Mouse (Mus musculus) heart, postnatal 0 days (tissue): ENCODE measurements around the gene Tex101. TPM values are rescaled to one million over a fixed set of nuclear protein-coding genes. Genes with fewer than 3 reads are reported as not detected.
A peak's percentile ranks its signal among the peaks of the same experiment; 100 is the strongest.

Experiments used
- ATAC-seq: fragments of 200-750 bp; cut with Nextera tagmentation; 2 replicates; pipeline ENCODE4 v1.8.0; 2017; ENCODE audit warnings: low read depth, moderate number of reproducible peaks, moderate library complexity; ENCODE audit not compliant: insufficient read depth
- DNase-seq: peaks from one replicate; pipeline ENCODE4 v3.0.0-alpha.2; 2016; ENCODE audit warnings: low spot score
- H3K27ac ChIP-seq: fragments of 300-500 bp; sonication (generic); 2 replicates; pipeline ENCODE4 v1.5.1; 2014; ENCODE audit warnings: low read depth, mild to moderate bottlenecking
- H3K27me3 ChIP-seq: fragments of 300-500 bp; sonication (generic); 2 replicates; pipeline ENCODE4 v1.6.1; 2014; ENCODE audit warnings: low read length, mixed read lengths; ENCODE audit not compliant: control insufficient read depth, insufficient read depth
- H3K36me3 ChIP-seq: fragments of 300-500 bp; sonication (generic); replicated peaks from 2 replicates; pipeline ENCODE4 v1.6.1; 2014; ENCODE audit warnings: low read length, mixed read lengths; ENCODE audit not compliant: control insufficient read depth, insufficient read depth
- H3K4me1 ChIP-seq: fragments of 300-500 bp; sonication (generic); 2 replicates; pipeline ENCODE4 v1.6.1; 2014; ENCODE audit warnings: antibody characterized with exemption; ENCODE audit not compliant: control insufficient read depth, insufficient read depth
- H3K4me2 ChIP-seq: fragments of 300-500 bp; sonication (generic); 2 replicates; pipeline ENCODE4 v1.6.1; 2014; ENCODE audit warnings: low read depth, mild to moderate bottlenecking, low read length, moderate library complexity
- H3K4me3 ChIP-seq: fragments of 300-500 bp; sonication (generic); 2 replicates; pipeline ENCODE4 v1.5.1; 2014; ENCODE audit warnings: low read depth, low read length
- H3K9ac ChIP-seq: fragments of 300-500 bp; sonication (generic); replicated peaks from 2 replicates; pipeline ENCODE4 v1.6.1; 2014; ENCODE audit warnings: low read depth, low read length, mixed read lengths
- H3K9me3 ChIP-seq: fragments of 300-500 bp; sonication (generic); replicated peaks from 2 replicates; pipeline ENCODE4 v1.6.1; 2016; ENCODE audit warnings: low read length; ENCODE audit not compliant: control insufficient read depth
- CTCF ChIP-seq: IDR thresholded peaks from 2 replicates; pipeline ENCODE4 v1.5.1; 2016; ENCODE audit warnings: antibody characterized with exemption, control low read depth, low read depth
- EP300 ChIP-seq: IDR thresholded peaks from 2 replicates; pipeline ENCODE4 v1.6.1; 2016; ENCODE audit warnings: antibody characterized with exemption, low read depth
- WGBS: fragments of 180-500 bp; shearing (Covaris S2); extraction: QIAGEN DNeasy Blood & Tissue Kit; methylation state at CpG from one replicate; pipeline ENCODE4 v1.1.7; 2014; 5-methylcytosine and 5-hydroxymethylcytosine counted together
- polyA plus RNA-seq: library from polyadenylated mRNA; unstranded; fragments of >200 nt; fragmentation: Nextera tagmentation; extraction: Ambion mirVana; gene quantifications from 2 replicates; pipeline ENCODE4 v1.2.1, GENCODE M21; 2015
- total RNA-seq: library from RNA; depleted of rRNA; stranded (reverse); fragments of >200 nt; gene quantifications from 2 replicates; pipeline ENCODE4 v1.2.3, GENCODE M21; 2014; ENCODE audit warnings: low replicate concordance

The Tex101 gene
- total and polyA plus RNA-seq, 2 experiments from 2014 or later = not detected

- Histone ChIP-seq H3K27ac (no peak overlapping the region), H3K4me2 (no peak overlapping the region), H3K4me3 (no peak overlapping the region), H3K27me3 (no peaks in the 10 kb centered on the region), H3K4me1 (no peaks in the 10 kb centered on the region), H3K36me3 (no peaks in the 10 kb centered on the region), H3K9me3 (no peaks in the 10 kb centered on the region), H3K9ac (no peak overlapping the region)
- no peak for ATAC-seq
- WGBS = 25% methylated on average over 7 of the region's 7 CpGs
- no peak for DNase-seq
- TF ChIP-seq EP300 = no peak
- TF ChIP-seq CTCF = peak; percentile 71
These were observed 22.8 kb downstream of the Tex101 start for GRCm38 (mm10) chr7:24653681-24654080.

GRCm38 (mm10) chr7:24646486-24646885 is 30.0 kb downstream of the Tex101 start:
- Histone ChIP-seq H3K36me3 (no peaks in the 10 kb centered on the region), H3K27me3 (peaks cover 7% of the 10 kb centered on the region; the same call in 1 of the 2 replicates), H3K9ac (no peak overlapping the region), H3K9me3 (no peaks in the 10 kb centered on the region), H3K4me2 (no peak overlapping the region), H3K4me1 (no peaks in the 10 kb centered on the region), H3K27ac (no peak overlapping the region), H3K4me3 (no peak overlapping the region)
- TF ChIP-seq EP300 = no peak
- no peak for TF ChIP-seq CTCF
- ATAC-seq = no peak
- DNase-seq = no peak
- 72% methylated on average over 7 of the region's 7 CpGs for WGBS

- H3K36me3 ChIP-seq = no peaks in the 10 kb centered on the region
- H3K4me1 ChIP-seq = no peaks in the 10 kb centered on the region
- H3K4me3 ChIP-seq = no peak overlapping the region
- DNase-seq = no peak
- H3K4me2 ChIP-seq = no peak overlapping the region
- TF ChIP-seq EP300 (no peak), CTCF (no peak)
- H3K9ac ChIP-seq = no peak overlapping the region
- no peaks in the 10 kb centered on the region for H3K9me3 ChIP-seq
- H3K27me3 ChIP-seq = peaks cover 21% of the 10 kb centered on the region
- no peak overlapping the region for H3K27ac ChIP-seq
- ATAC-seq = no peak
- 61% methylated on average over 7 of the region's 7 CpGs for WGBS
These were observed 31.5 kb downstream of the Tex101 start for GRCm38 (mm10) chr7:24644996-24645395.

GRCm38 (mm10) chr7:24644492-24644891 is 32.0 kb downstream of the Tex101 start:
- ATAC-seq = no peak
- Histone ChIP-seq H3K9ac (no peak overlapping the region), H3K4me3 (no peak overlapping the region), H3K9me3 (no peaks in the 10 kb centered on the region), H3K27ac (no peak overlapping the region), H3K4me1 (no peaks in the 10 kb centered on the region), H3K36me3 (no peaks in the 10 kb centered on the region), H3K4me2 (no peak overlapping the region), H3K27me3 (peaks cover 26% of the 10 kb centered on the region)
- TF ChIP-seq CTCF (no peak), EP300 (no peak)
- DNase-seq = no peak
- WGBS = 74% methylated on average over 6 of the region's 6 CpGs

- DNase-seq = no peak
- Histone ChIP-seq H3K4me2 (no peak overlapping the region), H3K9me3 (no peaks in the 10 kb centered on the region), H3K4me1 (no peaks in the 10 kb centered on the region), H3K27me3 (peaks cover 45% of the 10 kb centered on the region), H3K27ac (no peak overlapping the region), H3K4me3 (no peak overlapping the region), H3K36me3 (no peaks in the 10 kb centered on the region), H3K9ac (no peak overlapping the region)
- no peak for ATAC-seq
- 5% methylated on average over 9 of the region's 9 CpGs for WGBS
- TF ChIP-seq CTCF (peak; percentile 50), EP300 (no peak)
These were observed 34.0 kb downstream of the Tex101 start for GRCm38 (mm10) chr7:24642491-24642890.

GRCm38 (mm10) chr7:24640450-24640849 is 36.0 kb downstream of the Tex101 start:
- Histone ChIP-seq H3K27me3 (peaks cover 65% of the 10 kb centered on the region), H3K9me3 (no peaks in the 10 kb centered on the region), H3K36me3 (no peaks in the 10 kb centered on the region), H3K9ac (no peak overlapping the region), H3K27ac (no peak overlapping the region), H3K4me3 (no peak overlapping the region), H3K4me1 (no peaks in the 10 kb centered on the region), H3K4me2 (no peak overlapping the region)
- TF ChIP-seq CTCF (no peak), EP300 (no peak)
- no peak for DNase-seq
- no peak for ATAC-seq
- 55% methylated on average over 13 of the region's 13 CpGs for WGBS
